Mouse (Mus musculus): ENCODE measurements around the gene Riox1. TPM values are rescaled to one million over a fixed set of nuclear protein-coding genes. Genes with fewer than 3 reads are reported as not detected.
A peak's percentile ranks its signal among the peaks of the same experiment; 100 is the strongest.

Gene Riox1
- total RNA-seq (2021) = 10 to 100 TPM; 18.5 to 18.8 TPM
- long read RNA-seq, experiment 1, transcript Riox1-201 (1 exons, 2,344 nt) = major isoform, 50 of 50 reads
- long read RNA-seq, experiment 1, partial matches to known transcripts = 0 of 50 reads
- long read RNA-seq, experiment 1, other reads (novel, unspliced or antisense) = 0 of 50 reads
- long read RNA-seq, experiment 2, transcript Riox1-201 (1 exons, 2,344 nt) = major isoform, 41 of 41 reads
- long read RNA-seq, experiment 2, partial matches to known transcripts = 0 of 41 reads
- long read RNA-seq, experiment 2, other reads (novel, unspliced or antisense) = 0 of 41 reads

- no peak for TF ChIP-seq CTCF (IDR thresholded peaks at IDR 0.05)
- intact Hi-C loops (cut with DNase I) = loop anchor here (2.0 to 5.0 kb wide), 2 partner anchors 28 to 233 kb away; no protein-coding TSS in a partner anchor
- peak; percentile 87 to 88 for DNase-seq (ENCODE audit: extremely low spot score in 1 of 2, low spot score in 2 of 2)
- Histone ChIP-seq H3K4me3 (peak within 1 kb of the TSS; percentile 72), H3K27ac (peak within 1 kb of the TSS; percentile 84)
Measured at GRCm38 (mm10) chr12:83950493-83950839, at the start of gene Riox1. TSS of gene Riox1 (plus strand) at chr12:83950608.

GRCm38 (mm10) chr12:83910451-83910850 lies 40.0 kb upstream of the Riox1 start:
- intact Hi-C loops (cut with DNase I) = loop anchor here (2.0 kb wide), 1 partner anchor 14 kb away; no protein-coding TSS in a partner anchor
- no peak overlapping the region for H3K27ac ChIP-seq
- DNase-seq (ENCODE audit: extremely low spot score in 1 of 2, low spot score in 2 of 2) = no peak
- H3K4me3 ChIP-seq = no peak overlapping the region
- TF ChIP-seq CTCF (IDR thresholded peaks at IDR 0.05) = no peak

- DNase-seq (ENCODE audit: extremely low spot score in 1 of 2, low spot score in 2 of 2) = no peak
- Histone ChIP-seq H3K27ac (no peak overlapping the region), H3K4me3 (no peak overlapping the region)
- intact Hi-C loops (cut with DNase I) = no loop called here
- TF ChIP-seq CTCF (IDR thresholded peaks at IDR 0.05) = no peak
Measured at GRCm38 (mm10) chr12:83914202-83914740, 36.1 kb upstream of the Riox1 start.

DNA sequence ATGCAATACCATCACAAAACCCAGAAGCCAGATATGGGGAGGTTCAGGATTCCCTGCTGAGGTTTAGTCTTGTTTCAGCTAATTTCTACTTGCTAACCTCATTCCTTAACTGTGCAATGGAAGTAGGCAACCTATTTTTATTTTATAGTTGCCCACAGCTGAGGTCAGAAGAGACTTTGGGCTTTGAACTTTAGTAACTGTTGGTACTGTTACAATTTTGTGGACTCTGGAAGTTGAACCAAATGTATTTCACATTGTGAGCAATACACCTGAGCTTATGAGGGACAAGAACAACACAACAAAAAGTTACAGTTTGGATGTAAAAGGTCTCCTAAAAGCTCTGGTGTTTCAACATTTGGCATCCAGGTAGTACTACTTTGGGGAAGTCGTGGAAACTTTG lies 35.6 kb upstream of the Riox1 start:
- intact Hi-C loops (cut with DNase I) = no loop called here
- no peak overlapping the region for H3K4me3 ChIP-seq
- no peak overlapping the region for H3K27ac ChIP-seq
- DNase-seq (ENCODE audit: extremely low spot score in 1 of 2, low spot score in 2 of 2) = no peak
- no peak for TF ChIP-seq CTCF (IDR thresholded peaks at IDR 0.05)

GRCm38 (mm10) chr12:83916884-83917283 lies 33.5 kb upstream of the Riox1 start:
- TF ChIP-seq CTCF (IDR thresholded peaks at IDR 0.05) = no peak
- no peak overlapping the region for H3K4me3 ChIP-seq
- no peak overlapping the region for H3K27ac ChIP-seq
- DNase-seq (ENCODE audit: extremely low spot score in 1 of 2, low spot score in 2 of 2) = no peak
- intact Hi-C loops (cut with DNase I) = no loop called here

DNA sequence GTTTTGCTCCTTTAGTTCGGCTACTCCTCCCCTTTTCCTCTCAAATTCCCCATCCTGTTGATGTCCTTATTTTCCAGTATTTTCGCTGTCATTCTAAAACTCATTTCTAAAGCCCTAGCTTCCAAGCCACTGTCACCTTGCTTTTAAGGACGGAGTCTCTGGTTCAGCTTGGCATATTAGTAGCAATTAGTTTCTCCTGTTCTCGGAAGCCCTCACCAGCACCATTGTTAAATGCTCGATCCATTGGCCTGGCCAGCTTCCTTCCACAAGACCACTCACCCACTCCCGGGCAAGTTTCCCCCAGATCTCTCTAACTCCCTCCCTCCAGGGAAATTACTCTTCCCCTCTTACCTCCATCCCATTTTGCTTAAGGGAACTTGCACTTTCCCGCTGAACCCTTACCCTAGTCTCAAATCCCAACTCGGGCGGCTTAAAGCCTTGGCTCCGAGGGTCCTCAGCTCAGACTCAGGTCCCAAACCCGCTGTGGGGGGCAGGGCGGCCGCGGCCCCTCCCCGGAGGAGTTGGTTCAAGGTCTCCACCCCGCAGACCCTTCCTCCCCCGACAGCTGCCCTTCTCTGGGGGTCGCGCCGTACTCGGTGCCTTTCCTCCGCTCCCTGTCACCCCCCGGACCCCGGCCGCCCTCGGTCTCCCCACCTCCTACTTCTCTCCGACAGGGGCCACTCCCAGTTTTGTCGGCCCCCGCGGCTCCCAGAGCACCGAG lies 29.5 kb upstream of the Riox1 start:
- no peak for TF ChIP-seq CTCF (IDR thresholded peaks at IDR 0.05)
- Histone ChIP-seq H3K27ac (peak overlapping the region; percentile 96), H3K4me3 (peak overlapping the region; percentile 96)
- peak in 1 of 2 experiments; percentile 36 for DNase-seq (ENCODE audit: extremely low spot score in 1 of 2, low spot score in 2 of 2)
- intact Hi-C loops (cut with DNase I) = no loop called here

- TF ChIP-seq CTCF (IDR thresholded peaks at IDR 0.05) = no peak; the same call in 1 of the 2 replicates
- H3K27ac ChIP-seq = peak within 1 kb of the TSS; percentile 96
- DNase-seq (ENCODE audit: extremely low spot score in 1 of 2, low spot score in 2 of 2) = peak; percentile 98 to 99
- H3K4me3 ChIP-seq = peak within 1 kb of the TSS; percentile 96
- intact Hi-C loops (cut with DNase I) = loop anchor here (2.0 kb wide), 1 partner anchor 29 kb away; the partner anchor contains the start of gene Riox1
Measured at GRCm38 (mm10) chr12:83921535-83922381, 28.6 kb upstream of the Riox1 start, which contains the start of gene Numb. TSS of gene Numb (minus strand) at chr12:83921934.

GRCm38 (mm10) chr12:83922724-83923485 lies 27.5 kb upstream of the Riox1 start:
- intact Hi-C loops (cut with DNase I) = loop anchor here (1.0 to 2.0 kb wide), 2 partner anchors 28 to 73 kb away; partner anchors contain the start of gene Riox1
- no peak for TF ChIP-seq CTCF (IDR thresholded peaks at IDR 0.05)
- no peak for DNase-seq (ENCODE audit: extremely low spot score in 1 of 2, low spot score in 2 of 2)
- Histone ChIP-seq H3K4me3 (peak overlapping the region; percentile 96), H3K27ac (peak overlapping the region; percentile 90)

- Histone ChIP-seq H3K27ac (peak overlapping the region; percentile 90), H3K4me3 (no peak overlapping the region)
- TF ChIP-seq CTCF (IDR thresholded peaks at IDR 0.05) = no peak
- DNase-seq (ENCODE audit: extremely low spot score in 1 of 2, low spot score in 2 of 2) = no peak
- intact Hi-C loops (cut with DNase I) = loop anchor here (1.0 to 2.0 kb wide), 2 partner anchors 27 to 73 kb away; partner anchors contain the start of gene Riox1
Measured at GRCm38 (mm10) chr12:83923486-83923859, 26.9 kb upstream of the Riox1 start.

GRCm38 (mm10) chr12:83924332-83924731 lies 26.1 kb upstream of the Riox1 start:
- DNase-seq (ENCODE audit: extremely low spot score in 1 of 2, low spot score in 2 of 2) = no peak
- no peak overlapping the region for H3K4me3 ChIP-seq
- peak overlapping the region; percentile 90 for H3K27ac ChIP-seq
- intact Hi-C loops (cut with DNase I) = no loop called here
- no peak for TF ChIP-seq CTCF (IDR thresholded peaks at IDR 0.05)

Data from left cerebral cortex, adult 2 months (tissue).